Mouse (Mus musculus) ES-E14 (cell line): ENCODE data around the gene Adgrf1. TPM values are rescaled to one million over a fixed set of nuclear protein-coding genes. Genes with fewer than 3 reads are reported as not detected.

Experiments
- DNase-seq: peaks from one replicate; pipeline ENCODE4 v3.0.0-alpha.2; 2013; ENCODE audit warnings: low read depth, low spot score
- H3K27ac ChIP-seq: 2 replicates; pipeline ENCODE4 v1.5.1; 2012; ENCODE audit warnings: low read depth, mild to moderate bottlenecking, low read length, moderate library complexity, mixed read lengths; ENCODE audit not compliant: poor library complexity, insufficient read depth, severe bottlenecking
- H3K36me3 ChIP-seq: 2 replicates; pipeline ENCODE4 v1.6.1; 2012; ENCODE audit warnings: mild to moderate bottlenecking, low read length, moderate library complexity, mixed read lengths; ENCODE audit not compliant: control insufficient read depth, poor library complexity, insufficient read depth, severe bottlenecking
- H3K4me1 ChIP-seq, 2 experiments: fragments of 150-350 bp in 1 of 2; sonication (generic) in 1 of 2; 2 replicates each; pipeline ENCODE4 v1.6.1; 2012; ENCODE audit warnings: low read length in 2 of 2, mild to moderate bottlenecking in 1 of 2, mixed read lengths in 1 of 2; ENCODE audit not compliant: control insufficient read depth in 2 of 2, insufficient read depth in 2 of 2, poor library complexity in 1 of 2
- H3K4me3 ChIP-seq, 2 experiments: fragments of 150-350 bp in 1 of 2; sonication (generic) in 1 of 2; 2 replicates each; pipeline ENCODE4 v1.5.1; 2012; ENCODE audit warnings: low read length in 2 of 2, low read depth in 1 of 2, mild to moderate bottlenecking in 1 of 2, mixed read lengths in 1 of 2; ENCODE audit not compliant: insufficient read depth in 1 of 2, poor library complexity in 1 of 2, severe bottlenecking in 1 of 2
- H3K9ac ChIP-seq: 2 replicates; pipeline ENCODE4 v1.6.1; 2012; ENCODE audit warnings: low read depth, mild to moderate bottlenecking, low read length, mixed read lengths; ENCODE audit not compliant: poor library complexity, insufficient read depth, severe bottlenecking
- H3K9me3 ChIP-seq: fragments of 150-350 bp; sonication (generic); 2 replicates; pipeline ENCODE4 v1.6.1; 2012; ENCODE audit warnings: low read depth, mild to moderate bottlenecking, low read length; ENCODE audit not compliant: control insufficient read depth, insufficient read depth
- CHD2 ChIP-seq: IDR thresholded peaks from 2 replicates; pipeline ENCODE4 v1.6.1; 2014; ENCODE audit warnings: mild to moderate bottlenecking, low read depth, low read length, inconsistent platforms
- HCFC1 ChIP-seq: IDR thresholded peaks from 2 replicates; pipeline ENCODE4 v1.6.1; 2012; ENCODE audit warnings: low read length, inconsistent platforms, borderline replicate concordance; ENCODE audit not compliant: insufficient read depth
- MAFK ChIP-seq: IDR thresholded peaks from 2 replicates; pipeline ENCODE4 v1.6.1; 2014; ENCODE audit warnings: mild to moderate bottlenecking, low read depth, low read length, inconsistent platforms; ENCODE audit not compliant: insufficient read depth
- ZC3H11A ChIP-seq: IDR thresholded peaks from 2 replicates; pipeline ENCODE4 v1.6.1; 2012; ENCODE audit warnings: low read depth, mild to moderate bottlenecking, inconsistent platforms, low read length, borderline replicate concordance
- ZNF384 ChIP-seq: IDR thresholded peaks from 2 replicates; pipeline ENCODE4 v1.6.1; 2012; ENCODE audit warnings: low read depth, low read length, inconsistent platforms
- in situ Hi-C, 2 experiments: fragments of 600-800 bp; cut with MboI; formaldehyde crosslinking; loops; one replicate each; pipeline ENCODE4 v1.15.1; 2025; ENCODE audit warnings: low sequenced_read_pairs in 2 of 2, inconsistent platforms in 1 of 2; ENCODE audit not compliant: unreplicated experiment in 2 of 2
- total RNA-seq: library from RNA; depleted of rRNA; stranded (reverse); fragments of 300-350 nt; gene quantifications from 2 replicates; pipeline ENCODE4 v1.2.3, GENCODE M21; 2012

Gene Adgrf1
- total RNA-seq, 1 experiment: not detected

- Histone ChIP-seq H3K4me1 (no peaks in the 10 kb centered on the region), H3K9ac (no peak overlapping the region), H3K4me3 (no peak overlapping the region), H3K36me3 (no peaks in the 10 kb centered on the region), H3K27ac (no peak overlapping the region), H3K9me3 (no peaks in the 10 kb centered on the region)
- no peak for TF ChIP-seq MAFK
- no peak for TF ChIP-seq ZC3H11A
- no peak for TF ChIP-seq CHD2
- TF ChIP-seq ZNF384: no peak
- TF ChIP-seq HCFC1: no peak
- no peak for DNase-seq
- in situ Hi-C loops: no loop called here
Observed at GRCm38 (mm10) chr17:43245364-43245763, 24.8 kb upstream of the Adgrf1 start.

GRCm38 (mm10) chr17:43247245-43247644 is 22.9 kb upstream of the Adgrf1 start:
- Histone ChIP-seq H3K4me1 (no peaks in the 10 kb centered on the region), H3K27ac (no peak overlapping the region), H3K36me3 (no peaks in the 10 kb centered on the region), H3K4me3 (no peak overlapping the region), H3K9me3 (no peaks in the 10 kb centered on the region), H3K9ac (no peak overlapping the region)
- in situ Hi-C loops: no loop called here
- no peak for DNase-seq
- TF ChIP-seq ZNF384: no peak
- TF ChIP-seq CHD2: no peak
- no peak for TF ChIP-seq ZC3H11A
- no peak for TF ChIP-seq HCFC1
- no peak for TF ChIP-seq MAFK

- no peak overlapping the region for H3K27ac ChIP-seq
- H3K4me3 ChIP-seq: no peak overlapping the region
Observed at GRCm38 (mm10) chr17:43249645-43250044, 20.5 kb upstream of the Adgrf1 start.

GRCm38 (mm10) chr17:43251249-43252125 is 18.6 kb upstream of the Adgrf1 start:
- Histone ChIP-seq H3K4me1 (no peaks in the 10 kb centered on the region), H3K9ac (no peak overlapping the region), H3K9me3 (no peaks in the 10 kb centered on the region), H3K4me3 (no peak overlapping the region), H3K27ac (no peak overlapping the region), H3K36me3 (no peaks in the 10 kb centered on the region)
- TF ChIP-seq ZNF384 (no peak), CHD2 (no peak), MAFK (no peak), HCFC1 (no peak)
- in situ Hi-C loops: loop anchor here in 1 of 2 experiments (25.0 kb wide), 1 partner anchor 361 kb away; no protein-coding TSS in a partner anchor
- no peak for DNase-seq

More at GRCm38 (mm10) chr17:43249645-43250044, 20.5 kb upstream of the Adgrf1 start:
- Histone ChIP-seq H3K4me1 (no peaks in the 10 kb centered on the region), H3K9me3 (no peaks in the 10 kb centered on the region), H3K9ac (no peak overlapping the region), H3K36me3 (no peaks in the 10 kb centered on the region)
- no peak for DNase-seq
- TF ChIP-seq MAFK (no peak), HCFC1 (no peak), ZNF384 (no peak), CHD2 (no peak), ZC3H11A (no peak)
- in situ Hi-C loops: loop anchor here in 1 of 2 experiments (25.0 kb wide), 1 partner anchor 363 kb away; no protein-coding TSS in a partner anchor
